Comparison of ENCODE assay signal across 11 mouse cellular contexts in genomic region chr12:111436640-111437039, GRCm38 (mm10). TPM values are rescaled to one million over a fixed set of nuclear protein-coding genes. Genes with fewer than 3 reads are reported as not detected.
DNase-seq lines count a peak whose midpoint lies in the region; ATAC-seq and TF ChIP-seq lines count a peak whose summit lies in the region.
"Had no signal": no experiment of that assay in that cellular context is flagged by ENCODE, and none has a peak within 500 bp of the region (broad histone marks: within the 10 kb centered on the region; RNA-seq: fewer than 3 reads in every experiment).

No protein-coding gene starts in this region.

- H3K27me3 ChIP-seq in intestine, embryonic 16.5 days (replicated peaks; ENCODE audit: control insufficient read depth, insufficient read depth, low read length) = peaks cover 8% of the 10 kb centered on the region; the same call in 1 of the 2 replicates
- H3K27me3 ChIP-seq in intestine, embryonic 15.5 days (replicated peaks) = peaks cover 7% of the 10 kb centered on the region
- H3K27me3 ChIP-seq in liver, embryonic 13.5 days = peaks cover 3% of the 10 kb centered on the region; the same call in 1 of the 2 replicates
- peaks cover 15% of the 10 kb centered on the region for H3K27me3 ChIP-seq in megakaryocyte, embryonic 14.5 days (replicated peaks)

- 0 out of 2 replicates have a peak, but pooled peaks have one; percentile 18 for TF ChIP-seq POLR2A in bone marrow, adult 2 months (IDR thresholded peaks at IDR 0.05; ENCODE audit: borderline replicate concordance, control insufficient read depth, low read depth, low read length)

- no peak overlapping the region for H3K4me3 ChIP-seq in intestine, embryonic 16.5 days (ENCODE audit: low read length)
- no peak overlapping the region for H3K4me3 ChIP-seq in intestine, embryonic 15.5 days (replicated peaks)
- no peak overlapping the region for H3K4me3 ChIP-seq in bone marrow, adult 2 months (replicated peaks; ENCODE audit: control insufficient read depth, low read depth, low read length)
- no peak overlapping the region for H3K4me3 ChIP-seq in liver, embryonic 13.5 days (replicated peaks)
- peak overlapping the region; percentile 70 for H3K4me3 ChIP-seq in megakaryocyte, embryonic 14.5 days (replicated peaks)
- H3K4me3 ChIP-seq: limb, embryonic 10.5 days had no signal

- no peak for DNase-seq in liver, embryonic 13.5 days
- DNase-seq in natural killer cell, adult 2 months (ENCODE audit: low spot score in 2 of 2) = no peak
- DNase-seq in thymus, postnatal 36 days = no peak
- DNase-seq: kidney, adult 9 months had no signal

- peaks cover 33% of the 10 kb centered on the region for H3K4me1 ChIP-seq in intestine, embryonic 16.5 days (ENCODE audit: control insufficient read depth, insufficient read depth, low read length)
- H3K4me1 ChIP-seq in intestine, embryonic 15.5 days (replicated peaks) = peaks cover 26% of the 10 kb centered on the region
- peaks cover 19% of the 10 kb centered on the region for H3K4me1 ChIP-seq in bone marrow, adult 2 months (ENCODE audit: control insufficient read depth, insufficient read depth, low read length)
- peaks cover 94% of the 10 kb centered on the region for H3K4me1 ChIP-seq in liver, embryonic 13.5 days (replicated peaks)
- H3K4me1 ChIP-seq in megakaryocyte, embryonic 14.5 days = peaks cover 84% of the 10 kb centered on the region

- no peaks in the 10 kb centered on the region for H3K36me3 ChIP-seq in intestine, embryonic 16.5 days (ENCODE audit: control insufficient read depth, insufficient read depth, low read length)
- no peaks in the 10 kb centered on the region for H3K36me3 ChIP-seq in intestine, embryonic 15.5 days
- H3K36me3 ChIP-seq in liver, embryonic 13.5 days = no peaks in the 10 kb centered on the region
- H3K36me3 ChIP-seq in megakaryocyte, embryonic 14.5 days (replicated peaks; ENCODE audit: low read length) = peaks cover 17% of the 10 kb centered on the region
- H3K36me3 ChIP-seq: limb, embryonic 10.5 days had no signal

- H3K27ac ChIP-seq in intestine, embryonic 16.5 days (ENCODE audit: low read length) = 0 out of 2 replicates have a peak overlapping the region, but pooled peaks have one; percentile 14
- no peak overlapping the region for H3K27ac ChIP-seq in intestine, embryonic 15.5 days
- H3K27ac ChIP-seq in bone marrow, adult 2 months (ENCODE audit: control insufficient read depth, insufficient read depth, low read depth, low read length, poor library complexity) = peak overlapping the region; percentile 92
- H3K27ac ChIP-seq in liver, embryonic 13.5 days = peak overlapping the region; percentile 70
- H3K27ac ChIP-seq: limb, embryonic 10.5 days had no signal

- H3K9ac ChIP-seq in intestine, embryonic 16.5 days (ENCODE audit: low read depth, low read length) = no peak overlapping the region
- no peak overlapping the region for H3K9ac ChIP-seq in intestine, embryonic 15.5 days
- H3K9ac ChIP-seq in liver, embryonic 13.5 days = 0 out of 2 replicates have a peak overlapping the region, but pooled peaks have one; percentile 44

- no peaks in the 10 kb centered on the region for H3K9me3 ChIP-seq in intestine, embryonic 16.5 days (ENCODE audit: control insufficient read depth, low read length)
- no peaks in the 10 kb centered on the region for H3K9me3 ChIP-seq in intestine, embryonic 15.5 days
- no peaks in the 10 kb centered on the region for H3K9me3 ChIP-seq in liver, embryonic 13.5 days (replicated peaks)
- H3K9me3 ChIP-seq in megakaryocyte, embryonic 14.5 days = peaks cover 4% of the 10 kb centered on the region; the same call in 1 of the 2 replicates
- H3K9me3 ChIP-seq: limb, embryonic 10.5 days had no signal

- no peak for ATAC-seq in intestine, embryonic 16.5 days
- no peak for ATAC-seq in intestine, embryonic 15.5 days
- no peak for ATAC-seq in liver, embryonic 13.5 days (ENCODE audit: low read depth)
- ATAC-seq in cerebellum, adult (ENCODE audit: insufficient number of reproducible peaks, low FRiP score, low TSS enrichment) = no peak
- ATAC-seq: forebrain, embryonic 14.5 days had no signal

- WGBS in intestine, embryonic 16.5 days = 68% methylated on average over 8 of the region's 8 CpGs
- WGBS in intestine, embryonic 15.5 days = 75% methylated on average over 8 of the region's 8 CpGs
- WGBS in bone marrow, adult 2 months = 36% methylated on average over 8 of the region's 8 CpGs
- 63% methylated on average over 8 of the region's 8 CpGs for WGBS in liver, embryonic 13.5 days (ENCODE audit: insufficient replicate concordance)

- TF ChIP-seq CTCF in bone marrow, adult 2 months (IDR thresholded peaks at IDR 0.05; ENCODE audit: control insufficient read depth, insufficient read depth, low read length) = no peak

- no peak overlapping the region for H3K4me2 ChIP-seq in intestine, embryonic 16.5 days (ENCODE audit: low read depth, low read length)
- no peak overlapping the region for H3K4me2 ChIP-seq in intestine, embryonic 15.5 days (replicated peaks)
- H3K4me2 ChIP-seq in liver, embryonic 13.5 days = no peak overlapping the region

RNA-seq across cellular contexts. Expression of gene Tnfaip2, which starts 5.6 kb away (rescaled TPM):
- 2.7 and 3.5 TPM in 2 replicates for polyA plus RNA-seq in intestine, embryonic 16.5 days (2015; fragmentation: Nextera tagmentation; extraction: Ambion mirVana)
- 4.9 and 5.7 TPM in 2 replicates for polyA plus RNA-seq in intestine, embryonic 15.5 days (2015; fragmentation: Nextera tagmentation; extraction: Ambion mirVana)
- polyA plus RNA-seq in bone marrow, adult 2 months (2011; ENCODE audit: insufficient read depth, insufficient read length, low replicate concordance, missing spikeins) = 91.4 and 149 TPM in 2 replicates
- 92.1 and 96.6 TPM in 2 replicates for polyA plus RNA-seq in liver, embryonic 13.5 days (2015; fragmentation: Nextera tagmentation; extraction: Ambion mirVana)
- 1.1 and 11.3 TPM in 2 replicates for polyA plus RNA-seq in megakaryocyte, embryonic 14.5 days (2012; ENCODE audit: insufficient read depth, low replicate concordance)

RNA-seq across cellular contexts. Expression of gene Exoc3l4, which starts 19.8 kb away (rescaled TPM):
- polyA plus RNA-seq in intestine, embryonic 16.5 days (2015; fragmentation: Nextera tagmentation; extraction: Ambion mirVana) = 20.4 and 29.1 TPM in 2 replicates
- polyA plus RNA-seq in intestine, embryonic 15.5 days (2015; fragmentation: Nextera tagmentation; extraction: Ambion mirVana) = 11.1 and 11.5 TPM in 2 replicates
- polyA plus RNA-seq in bone marrow, adult 2 months (2011; ENCODE audit: insufficient read depth, insufficient read length, low replicate concordance, missing spikeins) = 7.3 and 18.4 TPM in 2 replicates
- polyA plus RNA-seq in liver, embryonic 13.5 days (2015; fragmentation: Nextera tagmentation; extraction: Ambion mirVana) = 15.5 and 18.6 TPM in 2 replicates
- 38.6 and 61.4 TPM in 2 replicates for polyA plus RNA-seq in megakaryocyte, embryonic 14.5 days (2012; ENCODE audit: insufficient read depth, low replicate concordance)

RNA-seq across cellular contexts. Expression of gene Lbhd2, which starts 30.0 kb away (rescaled TPM):
- polyA plus RNA-seq in intestine, embryonic 16.5 days (2015; fragmentation: Nextera tagmentation; extraction: Ambion mirVana) = 1.2 TPM in 2 replicates
- polyA plus RNA-seq in intestine, embryonic 15.5 days (2015; fragmentation: Nextera tagmentation; extraction: Ambion mirVana) = 1.6 and 2.0 TPM in 2 replicates
- polyA plus RNA-seq in bone marrow, adult 2 months (2011; ENCODE audit: insufficient read depth, insufficient read length, low replicate concordance, missing spikeins) = not detected in 2 replicates
- not detected in 2 replicates for polyA plus RNA-seq in liver, embryonic 13.5 days (2015; fragmentation: Nextera tagmentation; extraction: Ambion mirVana)
- polyA plus RNA-seq in megakaryocyte, embryonic 14.5 days (2012; ENCODE audit: insufficient read depth, low replicate concordance) = not detected in 2 replicates
- polyA plus RNA-seq: limb, embryonic 10.5 days had no signal

RNA-seq across cellular contexts. Expression of gene Gm266, which starts 49.0 kb away (rescaled TPM):
- 11.7 and 12.2 TPM in 2 replicates for polyA plus RNA-seq in intestine, embryonic 16.5 days (2015; fragmentation: Nextera tagmentation; extraction: Ambion mirVana)
- polyA plus RNA-seq in intestine, embryonic 15.5 days (2015; fragmentation: Nextera tagmentation; extraction: Ambion mirVana) = 17.7 and 19.9 TPM in 2 replicates
- not detected in 2 replicates for polyA plus RNA-seq in bone marrow, adult 2 months (2011; ENCODE audit: insufficient read depth, insufficient read length, low replicate concordance, missing spikeins)
- polyA plus RNA-seq in liver, embryonic 13.5 days (2015; fragmentation: Nextera tagmentation; extraction: Ambion mirVana) = 0.76 and 1.0 TPM in 2 replicates
- 0.22 TPM in 1 of 2 replicates, not detected in the other for polyA plus RNA-seq in megakaryocyte, embryonic 14.5 days (2012; ENCODE audit: insufficient read depth, low replicate concordance)

RNA-seq across cellular contexts. Expression of gene Cdc42bpb, which starts 59.1 kb away (rescaled TPM):
- polyA plus RNA-seq in intestine, embryonic 16.5 days (2015; fragmentation: Nextera tagmentation; extraction: Ambion mirVana) = 30.1 and 32.5 TPM in 2 replicates
- 31.8 and 33.9 TPM in 2 replicates for polyA plus RNA-seq in intestine, embryonic 15.5 days (2015; fragmentation: Nextera tagmentation; extraction: Ambion mirVana)
- 5.7 and 20.1 TPM in 2 replicates for polyA plus RNA-seq in bone marrow, adult 2 months (2011; ENCODE audit: insufficient read depth, insufficient read length, low replicate concordance, missing spikeins)
- polyA plus RNA-seq in liver, embryonic 13.5 days (2015; fragmentation: Nextera tagmentation; extraction: Ambion mirVana) = 5.9 and 6.7 TPM in 2 replicates
- 113 and 131 TPM in 2 replicates for polyA plus RNA-seq in megakaryocyte, embryonic 14.5 days (2012; ENCODE audit: insufficient read depth, low replicate concordance)
